Mouse (Mus musculus): Measurements from ENCODE around the gene Gm3138. TPM values are rescaled to one million over a fixed set of nuclear protein-coding genes. Genes with fewer than 3 reads are reported as not detected.

Gm3138 gene
- not detected for total RNA-seq (2023)

GRCm38 (mm10) chr14:4249331-4249730, at the start of gene Gm3138:
Gm3138 (plus strand) TSS chr14:4249631.

Other genes with a start within 250 kb of the Gm3138 start
- not detected for gene Gm5796, start 225.7 kb upstream of the Gm3138 start, total RNA-seq (2023)
- gene Gm3115, start 165.5 kb upstream of the Gm3138 start, total RNA-seq (2023), result not detected
- not detected for gene Gm8108, start 139.1 kb upstream of the Gm3138 start, total RNA-seq (2023)
- gene Gm3127, start 84.6 kb upstream of the Gm3138 start, total RNA-seq (2023), result not detected
- not detected for gene Gm2974, start 67.1 kb upstream of the Gm3138 start, total RNA-seq (2023)
- gene Gm3149, start 67.7 kb downstream of the Gm3138 start, total RNA-seq (2023), result not detected
- gene 2610042L04Rik, start 85.1 kb downstream of the Gm3138 start, total RNA-seq (2023), result not detected
- not detected for gene Gm3159, start 147.9 kb downstream of the Gm3138 start, total RNA-seq (2023)
- gene Gm3164, start 165.8 kb downstream of the Gm3138 start, total RNA-seq (2023), result not detected
- gene Gm3173, start 181.4 kb downstream of the Gm3138 start, total RNA-seq (2023), result 3.4 TPM
- gene Gm3182, start 232.1 kb downstream of the Gm3138 start, total RNA-seq (2023), result not detected

All from CD8-positive naive resting alpha-beta T cell, adult 57 days (primary cell).